Mouse (Mus musculus): ENCODE measurements at regions not wholly inside any gene's neighbourhood (a gene's known extent, or its start where the extent isn't known, plus 50 kb on each side); places are given as distances from the start of the nearest gene placed in this dataset.

- WGBS: 94% methylated on average over 3 of the region's 3 CpGs
- H3K9ac ChIP-seq: no peak overlapping the region
- ATAC-seq (ENCODE audit: low FRiP score) (no peak), DNase-seq (ENCODE audit: low spot score) (no peak)
- no peaks in the 10 kb centered on the region for H3K9me3 ChIP-seq (ENCODE audit: control insufficient read depth, low read length)
- H3K4me2 ChIP-seq (replicated peaks): no peak overlapping the region
- no peaks in the 10 kb centered on the region for H3K36me3 ChIP-seq (replicated peaks; ENCODE audit: control insufficient read depth, insufficient read depth)
- no peak overlapping the region for H3K27ac ChIP-seq
- no peaks in the 10 kb centered on the region for H3K27me3 ChIP-seq (ENCODE audit: control insufficient read depth, insufficient read depth, low read length)
- no peak overlapping the region for H3K4me3 ChIP-seq (replicated peaks; ENCODE audit: low read length)
- H3K4me1 ChIP-seq (replicated peaks; ENCODE audit: control insufficient read depth, insufficient read depth, low read length): no peaks in the 10 kb centered on the region
Observed at GRCm38 (mm10) chr1:61154216-61154615, 176.5 kb downstream of the Icos start.

DNA sequence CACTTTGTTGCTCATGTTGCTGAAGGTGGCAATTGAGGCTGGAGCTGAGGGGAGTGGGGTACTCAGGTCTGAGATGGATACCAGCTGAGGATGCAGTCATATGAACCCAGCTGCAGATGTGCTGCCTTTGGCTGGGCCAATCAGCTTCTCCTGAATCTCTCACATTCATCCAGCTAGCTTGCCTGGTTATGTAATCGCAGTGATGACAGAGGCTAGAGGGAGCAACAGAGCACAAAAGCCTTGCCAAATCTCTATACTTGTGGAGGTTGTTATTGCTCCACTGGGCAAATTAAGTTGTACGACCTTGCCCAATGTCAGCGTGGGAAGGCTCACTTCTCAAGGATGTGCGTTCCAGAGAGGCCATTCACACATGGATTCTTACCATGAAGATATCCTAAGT lies 179.5 kb downstream of the Icos start:
- WGBS: 67% methylated on average over 4 of the region's 4 CpGs
- H3K4me2 ChIP-seq (replicated peaks): no peak overlapping the region
- no peak for ATAC-seq (ENCODE audit: low FRiP score)

DNA sequence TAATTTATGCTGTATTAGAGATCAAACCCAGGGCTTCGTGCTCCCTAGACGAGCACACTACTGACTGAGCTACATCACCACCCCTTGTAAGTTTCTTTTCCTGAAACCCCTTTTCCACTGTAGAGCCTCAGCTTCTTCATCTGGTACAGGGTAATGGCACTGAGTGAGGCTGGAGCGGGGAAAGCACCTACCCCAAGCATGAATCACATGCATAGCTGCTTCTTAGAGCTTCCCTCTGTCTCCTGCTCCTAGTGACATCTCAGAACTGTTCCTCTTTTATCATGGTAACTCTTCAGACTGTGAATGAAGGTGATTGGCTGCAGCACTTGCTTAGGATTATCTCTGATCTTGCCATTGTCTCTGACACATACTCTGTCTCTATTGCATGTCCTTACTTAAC lies 182.8 kb downstream of the Icos start:
- ATAC-seq (ENCODE audit: low FRiP score): no peak

More for the DNA sequence above, 179.5 kb downstream of the Icos start:
- H3K9me3 ChIP-seq (ENCODE audit: control insufficient read depth, low read length): no peaks in the 10 kb centered on the region
- no peak overlapping the region for H3K9ac ChIP-seq
- H3K36me3 ChIP-seq (replicated peaks; ENCODE audit: control insufficient read depth, insufficient read depth): no peaks in the 10 kb centered on the region
- no peaks in the 10 kb centered on the region for H3K27me3 ChIP-seq (ENCODE audit: control insufficient read depth, insufficient read depth, low read length)
- no peaks in the 10 kb centered on the region for H3K4me1 ChIP-seq (replicated peaks; ENCODE audit: control insufficient read depth, insufficient read depth, low read length)
- DNase-seq (ENCODE audit: low spot score): no peak
- H3K4me3 ChIP-seq (replicated peaks; ENCODE audit: low read length): no peak overlapping the region
- H3K27ac ChIP-seq: no peak overlapping the region

DNA sequence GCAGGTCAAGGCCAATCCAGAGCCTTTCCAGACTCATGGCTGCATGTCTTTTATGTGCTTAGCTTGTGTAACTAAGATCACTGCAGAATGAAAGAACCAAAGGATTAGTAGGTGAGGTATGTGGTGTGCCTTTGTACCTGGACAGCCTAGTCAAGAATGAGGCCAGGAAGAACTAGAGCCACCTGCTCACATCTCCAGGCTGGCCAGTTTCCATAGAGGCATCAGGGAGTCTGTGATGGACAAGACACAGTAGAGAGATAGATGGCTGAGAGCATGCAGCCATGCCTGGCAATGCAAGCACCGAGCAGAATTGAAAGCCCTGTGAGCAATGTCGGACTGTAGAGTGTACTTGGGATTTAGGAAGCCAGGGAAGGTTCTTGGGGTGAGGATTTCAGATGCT lies 186.5 kb downstream of the Icos start:
- Histone ChIP-seq H3K4me3 (replicated peaks; ENCODE audit: low read length) (no peak overlapping the region), H3K27me3 (ENCODE audit: control insufficient read depth, insufficient read depth, low read length) (no peaks in the 10 kb centered on the region), H3K36me3 (replicated peaks; ENCODE audit: control insufficient read depth, insufficient read depth) (no peaks in the 10 kb centered on the region), H3K9ac (no peak overlapping the region), H3K9me3 (ENCODE audit: control insufficient read depth, low read length) (no peaks in the 10 kb centered on the region), H3K27ac (no peak overlapping the region), H3K4me1 (replicated peaks; ENCODE audit: control insufficient read depth, insufficient read depth, low read length) (no peaks in the 10 kb centered on the region), H3K4me2 (replicated peaks) (no peak overlapping the region)
- 88% methylated on average over 2 of the region's 2 CpGs for WGBS
- DNase-seq (ENCODE audit: low spot score) (no peak), ATAC-seq (ENCODE audit: low FRiP score) (no peak)

More for the DNA sequence above, 182.8 kb downstream of the Icos start:
- no peak for DNase-seq (ENCODE audit: low spot score)
- H3K4me3 ChIP-seq (replicated peaks; ENCODE audit: low read length): no peak overlapping the region
- no peaks in the 10 kb centered on the region for H3K27me3 ChIP-seq (ENCODE audit: control insufficient read depth, insufficient read depth, low read length)
- H3K9ac ChIP-seq: no peak overlapping the region
- H3K4me2 ChIP-seq (replicated peaks): no peak overlapping the region
- no peaks in the 10 kb centered on the region for H3K4me1 ChIP-seq (replicated peaks; ENCODE audit: control insufficient read depth, insufficient read depth, low read length)
- no peaks in the 10 kb centered on the region for H3K36me3 ChIP-seq (replicated peaks; ENCODE audit: control insufficient read depth, insufficient read depth)
- 78% methylated on average over 3 of the region's 3 CpGs for WGBS
- H3K9me3 ChIP-seq (ENCODE audit: control insufficient read depth, low read length): no peaks in the 10 kb centered on the region
- no peak overlapping the region for H3K27ac ChIP-seq

DNA sequence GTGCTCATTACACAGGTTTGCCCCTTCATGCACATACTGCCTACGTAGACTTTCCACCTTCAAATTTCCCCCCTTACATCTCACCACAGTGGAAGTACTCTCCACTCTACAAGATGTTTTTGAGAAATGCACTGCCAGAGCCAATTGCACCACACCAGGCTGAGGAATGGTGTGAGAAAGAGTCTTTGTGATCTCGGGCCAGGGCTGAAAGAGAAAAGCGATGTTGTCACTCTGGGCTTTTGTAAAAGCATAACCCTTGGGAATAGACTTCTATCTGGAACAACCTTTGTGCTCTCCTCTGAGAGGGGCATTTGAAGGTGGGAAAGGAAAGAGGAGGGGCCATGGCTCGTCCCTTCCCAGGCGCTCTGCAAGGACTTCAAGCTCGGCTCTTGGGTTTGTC lies 194.2 kb downstream of the Icos start:
- no peak for DNase-seq (ENCODE audit: low spot score)
- no peak overlapping the region for H3K27ac ChIP-seq
- H3K9me3 ChIP-seq (ENCODE audit: control insufficient read depth, low read length): no peaks in the 10 kb centered on the region
- ATAC-seq (ENCODE audit: low FRiP score): no peak
- no peaks in the 10 kb centered on the region for H3K4me1 ChIP-seq (replicated peaks; ENCODE audit: control insufficient read depth, insufficient read depth, low read length)
- 62% methylated on average over 6 of the region's 6 CpGs for WGBS
- H3K36me3 ChIP-seq (replicated peaks; ENCODE audit: control insufficient read depth, insufficient read depth): no peaks in the 10 kb centered on the region
- no peak overlapping the region for H3K9ac ChIP-seq
- no peak overlapping the region for H3K4me3 ChIP-seq (replicated peaks; ENCODE audit: low read length)
- H3K27me3 ChIP-seq (ENCODE audit: control insufficient read depth, insufficient read depth, low read length): no peaks in the 10 kb centered on the region
- H3K4me2 ChIP-seq (replicated peaks): no peak overlapping the region

DNA sequence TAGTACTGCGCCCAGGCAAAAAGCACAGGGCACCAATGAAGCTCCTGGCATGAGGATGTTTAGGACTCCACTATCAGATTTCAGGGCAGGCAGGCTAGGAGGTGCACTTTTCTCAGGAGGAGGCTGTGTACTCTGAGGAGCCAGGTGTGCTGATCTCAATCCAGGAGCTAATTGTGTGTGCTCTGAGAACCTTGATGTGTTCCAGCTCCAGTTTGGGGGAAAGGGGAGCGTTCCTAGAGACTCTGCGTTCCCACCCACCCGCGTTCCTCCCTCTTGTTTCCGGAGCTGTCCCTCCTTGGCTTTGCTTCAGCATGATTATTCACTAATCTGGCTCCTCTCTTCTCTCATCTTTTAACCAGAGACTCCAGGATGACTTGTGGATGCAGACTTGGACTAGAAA lies 195.2 kb downstream of the Icos start:
- no peaks in the 10 kb centered on the region for H3K9me3 ChIP-seq (ENCODE audit: control insufficient read depth, low read length)
- H3K27ac ChIP-seq: no peak overlapping the region
- no peak overlapping the region for H3K4me3 ChIP-seq (replicated peaks; ENCODE audit: low read length)
- H3K9ac ChIP-seq: no peak overlapping the region
- ATAC-seq (ENCODE audit: low FRiP score): no peak
- H3K36me3 ChIP-seq (replicated peaks; ENCODE audit: control insufficient read depth, insufficient read depth): no peaks in the 10 kb centered on the region
- H3K4me2 ChIP-seq (replicated peaks): no peak overlapping the region
- no peaks in the 10 kb centered on the region for H3K4me1 ChIP-seq (replicated peaks; ENCODE audit: control insufficient read depth, insufficient read depth, low read length)
- 77% methylated on average over 6 of the region's 6 CpGs for WGBS
- DNase-seq (ENCODE audit: low spot score): no peak
- H3K27me3 ChIP-seq (ENCODE audit: control insufficient read depth, insufficient read depth, low read length): no peaks in the 10 kb centered on the region

DNA sequence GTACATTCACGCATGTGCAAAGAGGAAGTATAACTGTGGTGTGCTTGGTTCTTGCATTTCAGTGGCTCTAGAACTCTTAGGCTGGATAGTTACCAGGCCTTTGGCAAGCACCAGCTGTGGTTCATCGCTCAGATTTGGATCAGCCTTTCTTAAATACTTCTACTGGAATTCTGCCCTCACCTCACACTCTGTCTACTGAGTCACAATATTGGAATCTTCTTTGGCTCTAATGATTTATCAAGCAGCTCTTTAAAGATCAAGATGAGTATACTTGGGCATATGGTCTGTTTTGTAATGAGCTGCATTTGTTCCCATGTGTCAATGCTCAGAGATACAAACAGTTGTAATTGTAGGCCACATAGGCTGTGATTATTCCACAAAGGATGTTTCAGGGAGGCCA lies 197.5 kb downstream of the Icos start:
- no peak overlapping the region for H3K4me3 ChIP-seq (replicated peaks; ENCODE audit: low read length)
- no peak for DNase-seq (ENCODE audit: low spot score)

DNA sequence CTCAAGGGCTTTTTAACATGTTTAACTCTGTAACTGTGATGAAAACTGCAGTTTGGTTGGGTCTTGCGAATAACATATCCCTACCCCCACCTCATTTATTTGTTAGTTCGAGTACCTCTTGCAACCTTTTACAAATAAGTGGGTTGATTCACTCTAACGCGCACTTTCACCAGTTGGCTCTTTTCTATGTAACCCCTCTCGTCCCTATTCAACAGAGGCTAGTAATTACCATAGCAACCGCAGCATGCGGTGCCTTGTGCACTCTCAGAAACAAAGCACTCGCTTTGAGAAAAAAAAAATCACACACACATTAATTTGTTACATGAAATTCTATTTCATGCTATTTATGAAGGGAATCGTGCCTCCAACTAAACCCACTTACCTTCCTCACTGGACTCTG lies 201.7 kb downstream of the Icos start:
- peak overlapping the region; percentile 32 for H3K9ac ChIP-seq
- WGBS: 12% methylated on average over 9 of the region's 9 CpGs
- H3K27me3 ChIP-seq (ENCODE audit: control insufficient read depth, insufficient read depth, low read length): no peaks in the 10 kb centered on the region
- H3K4me2 ChIP-seq (replicated peaks): peak overlapping the region; percentile 6; the same call in 1 of the 2 replicates
- peak overlapping the region; percentile 74 for H3K27ac ChIP-seq
- H3K36me3 ChIP-seq (replicated peaks; ENCODE audit: control insufficient read depth, insufficient read depth): no peaks in the 10 kb centered on the region
- DNase-seq (ENCODE audit: low spot score): peak; percentile 62
- H3K4me1 ChIP-seq (replicated peaks; ENCODE audit: control insufficient read depth, insufficient read depth, low read length): peaks cover 33% of the 10 kb centered on the region
- H3K9me3 ChIP-seq (ENCODE audit: control insufficient read depth, low read length): no peaks in the 10 kb centered on the region
- ATAC-seq (ENCODE audit: low FRiP score): 0 out of 2 replicates have a peak, but pooled peaks have one; percentile 64
- no peak overlapping the region for H3K4me3 ChIP-seq (replicated peaks; ENCODE audit: low read length)

More for the DNA sequence above, 197.5 kb downstream of the Icos start:
- Histone ChIP-seq H3K27me3 (ENCODE audit: control insufficient read depth, insufficient read depth, low read length) (no peaks in the 10 kb centered on the region), H3K36me3 (replicated peaks; ENCODE audit: control insufficient read depth, insufficient read depth) (no peaks in the 10 kb centered on the region), H3K9me3 (ENCODE audit: control insufficient read depth, low read length) (no peaks in the 10 kb centered on the region), H3K9ac (no peak overlapping the region), H3K4me1 (replicated peaks; ENCODE audit: control insufficient read depth, insufficient read depth, low read length) (peaks cover 14% of the 10 kb centered on the region), H3K4me2 (replicated peaks) (no peak overlapping the region), H3K27ac (no peak overlapping the region)
- no peak for ATAC-seq (ENCODE audit: low FRiP score)
- 94% methylated on average over 2 of the region's 2 CpGs for WGBS

DNA sequence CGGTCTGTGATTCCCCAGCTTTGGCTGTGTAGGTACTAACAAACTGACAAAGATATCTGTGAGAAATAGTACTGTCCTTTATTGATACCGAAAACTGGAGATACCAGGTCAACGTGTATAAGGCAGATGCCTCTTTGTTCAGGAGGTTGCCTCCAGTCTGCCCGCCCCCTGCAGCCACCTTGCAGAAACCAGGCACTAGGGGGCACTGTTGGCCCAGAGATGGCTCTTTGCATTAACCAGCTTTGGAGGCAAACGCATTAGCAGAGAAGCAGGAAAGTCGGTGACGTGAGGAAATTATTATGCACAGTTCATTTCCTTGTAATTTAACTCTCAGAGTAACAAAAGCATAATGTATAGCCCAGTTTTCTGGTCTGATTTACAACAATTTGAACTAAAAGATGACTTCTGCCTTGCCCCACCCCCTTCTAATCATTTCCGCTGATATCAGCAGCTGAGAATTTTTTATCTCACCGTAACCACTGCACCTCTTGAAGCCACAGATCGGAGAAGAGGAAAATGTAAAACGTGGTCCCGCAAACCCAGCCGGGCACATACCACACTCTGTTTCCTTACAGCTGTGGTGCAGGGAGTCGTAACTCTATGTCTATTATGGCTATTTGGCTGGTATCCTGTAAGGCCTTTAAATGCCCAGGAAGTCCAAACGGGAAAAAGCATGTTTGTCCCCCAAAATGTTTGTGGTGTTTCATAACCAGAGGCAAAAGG lies 203.5 kb downstream of the Icos start:
- H3K4me1 ChIP-seq (replicated peaks; ENCODE audit: control insufficient read depth, insufficient read depth, low read length): peaks cover 33% of the 10 kb centered on the region
- peak overlapping the region; percentile 42 for H3K9ac ChIP-seq
- no peaks in the 10 kb centered on the region for H3K9me3 ChIP-seq (ENCODE audit: control insufficient read depth, low read length)
- peak overlapping the region; percentile 78 for H3K27ac ChIP-seq
- H3K36me3 ChIP-seq (replicated peaks; ENCODE audit: control insufficient read depth, insufficient read depth): no peaks in the 10 kb centered on the region
- peak; percentile 99 for DNase-seq (ENCODE audit: low spot score)
- 20% methylated on average over 15 of the region's 15 CpGs for WGBS
- H3K4me2 ChIP-seq (replicated peaks): peak overlapping the region; percentile 37
- H3K27me3 ChIP-seq (ENCODE audit: control insufficient read depth, insufficient read depth, low read length): no peaks in the 10 kb centered on the region
- peak; percentile 91 for ATAC-seq (ENCODE audit: low FRiP score)
- no peak overlapping the region; the same call in 1 of the 2 replicates for H3K4me3 ChIP-seq (replicated peaks; ENCODE audit: low read length)

All from hindbrain, embryonic 14.5 days (tissue).